Mouse (Mus musculus): Measurements from ENCODE around the gene Troap.
A peak's percentile ranks its signal among the peaks of the same experiment; 100 is the strongest.

The Troap gene

GRCm38 (mm10) chr15:99087253-99088075 lies 13.1 kb downstream of the Troap start, which contains the start of gene C1ql4:
C1ql4 (minus strand) TSS chr15:99087817.
- peak; percentile 37 for DNase-seq (ENCODE audit: low spot score)

- DNase-seq (ENCODE audit: low spot score), result peak; percentile 80
Measured at GRCm38 (mm10) chr15:99088292-99088691, 13.9 kb downstream of the Troap start.

GRCm38 (mm10) chr15:99089069-99089468 lies 14.7 kb downstream of the Troap start:
- no peak for DNase-seq (ENCODE audit: low spot score)

GRCm38 (mm10) chr15:99092870-99093269 lies 18.5 kb downstream of the Troap start, which contains the start of gene Dnajc22:
Dnajc22 (plus strand) TSS chr15:99093170.
- no peak for DNase-seq (ENCODE audit: low spot score)

- no peak for DNase-seq (ENCODE audit: low spot score)
Measured at GRCm38 (mm10) chr15:99093291-99094258, 19.2 kb downstream of the Troap start.

GRCm38 (mm10) chr15:99094631-99095270 lies 20.4 kb downstream of the Troap start:
- no peak for DNase-seq (ENCODE audit: low spot score)

- no peak for DNase-seq (ENCODE audit: low spot score)
Measured at GRCm38 (mm10) chr15:99095356-99095755, 21.0 kb downstream of the Troap start.

- DNase-seq (ENCODE audit: low spot score), result no peak
Measured at GRCm38 (mm10) chr15:99096061-99096793, 21.9 kb downstream of the Troap start.

GRCm38 (mm10) chr15:99096831-99097500 lies 22.6 kb downstream of the Troap start:
- no peak for DNase-seq (ENCODE audit: low spot score)

GRCm38 (mm10) chr15:99097840-99098492 lies 23.6 kb downstream of the Troap start:
- DNase-seq (ENCODE audit: low spot score), result no peak

- DNase-seq (ENCODE audit: low spot score), result no peak
Measured at GRCm38 (mm10) chr15:99098493-99098861, 24.1 kb downstream of the Troap start.

- DNase-seq (ENCODE audit: low spot score), result peak; percentile 13
Measured at GRCm38 (mm10) chr15:99099139-99099556, 24.8 kb downstream of the Troap start.

- DNase-seq (ENCODE audit: low spot score), result no peak
Measured at GRCm38 (mm10) chr15:99099984-99100383, 25.6 kb downstream of the Troap start.

- no peak for DNase-seq (ENCODE audit: low spot score)
Measured at GRCm38 (mm10) chr15:99105238-99105637, 30.9 kb downstream of the Troap start.

GRCm38 (mm10) chr15:99107866-99108265 lies 33.5 kb downstream of the Troap start:
- DNase-seq (ENCODE audit: low spot score), result no peak

- no peak for DNase-seq (ENCODE audit: low spot score)
Measured at GRCm38 (mm10) chr15:99111139-99111538, 36.8 kb downstream of the Troap start.

- no peak for DNase-seq (ENCODE audit: low spot score)
Measured at GRCm38 (mm10) chr15:99111809-99112208, 37.4 kb downstream of the Troap start.

GRCm38 (mm10) chr15:99112843-99113395 lies 38.5 kb downstream of the Troap start:
- no peak for DNase-seq (ENCODE audit: low spot score)

GRCm38 (mm10) chr15:99113396-99113975 lies 39.1 kb downstream of the Troap start:
- DNase-seq (ENCODE audit: low spot score), result no peak

Measured in T-cell, adult 2 months (primary cell).